Mouse (Mus musculus): Measurements from ENCODE around the gene Fam170b. TPM values are rescaled to one million over a fixed set of nuclear protein-coding genes. Genes with fewer than 3 reads are reported as not detected.
A peak's percentile ranks its signal among the peaks of the same experiment; 100 is the strongest.

Gene Fam170b
- total RNA-seq, 1 experiment: 0.13 TPM

GRCm38 (mm10) chr14:32859831-32860569 is 26.2 kb downstream of the Fam170b start:
- no peaks in the 10 kb centered on the region for H3K36me3 ChIP-seq (ENCODE audit: control insufficient read depth, insufficient read depth, low read length, poor library complexity, severe bottlenecking)
- no peak overlapping the region for H3K27ac ChIP-seq (ENCODE audit: insufficient read depth, low read depth, low read length, poor library complexity, severe bottlenecking)
- no peak for TF ChIP-seq ZNF384 (IDR thresholded peaks at IDR 0.05; ENCODE audit: low read depth, low read length)
- TF ChIP-seq MAFK (IDR thresholded peaks at IDR 0.05; ENCODE audit: insufficient read depth, low read depth, low read length): peak; percentile 99
- no peak overlapping the region for H3K4me3 ChIP-seq (ENCODE audit: insufficient read depth in 1 of 2, low read depth in 1 of 2, low read length in 2 of 2, poor library complexity in 1 of 2, severe bottlenecking in 1 of 2)
- no peak for DNase-seq (ENCODE audit: low read depth, low spot score)
- H3K9ac ChIP-seq (ENCODE audit: insufficient read depth, low read depth, low read length, poor library complexity, severe bottlenecking): no peak overlapping the region
- H3K4me1 ChIP-seq (ENCODE audit: control insufficient read depth in 2 of 2, insufficient read depth in 2 of 2, low read length in 2 of 2, poor library complexity in 1 of 2): peaks cover 2 to 3% of the 10 kb centered on the region in 2 experiments; a peak in 1 of 4 replicates
- H3K9me3 ChIP-seq (ENCODE audit: control insufficient read depth, insufficient read depth, low read depth, low read length): no peaks in the 10 kb centered on the region
- in situ Hi-C loops (cut with MboI; ENCODE audit: low sequenced_read_pairs in 2 of 2, unreplicated experiment in 2 of 2): no loop called here

- no peak overlapping the region for H3K27ac ChIP-seq (ENCODE audit: insufficient read depth, low read depth, low read length, poor library complexity, severe bottlenecking)
- DNase-seq (ENCODE audit: low read depth, low spot score): no peak
- H3K4me3 ChIP-seq (ENCODE audit: insufficient read depth in 1 of 2, low read depth in 1 of 2, low read length in 2 of 2, poor library complexity in 1 of 2, severe bottlenecking in 1 of 2): no peak overlapping the region
- TF ChIP-seq ZNF384 (IDR thresholded peaks at IDR 0.05; ENCODE audit: low read depth, low read length) (no peak), MAFK (IDR thresholded peaks at IDR 0.05; ENCODE audit: insufficient read depth, low read depth, low read length) (no peak), CHD2 (IDR thresholded peaks at IDR 0.05; ENCODE audit: low read depth, low read length) (no peak), ZC3H11A (IDR thresholded peaks at IDR 0.05; ENCODE audit: borderline replicate concordance, low read depth, low read length) (no peak), HCFC1 (IDR thresholded peaks at IDR 0.05; ENCODE audit: borderline replicate concordance, insufficient read depth, low read length) (no peak)
- no peaks in the 10 kb centered on the region for H3K9me3 ChIP-seq (ENCODE audit: control insufficient read depth, insufficient read depth, low read depth, low read length)
- H3K4me1 ChIP-seq (ENCODE audit: control insufficient read depth in 2 of 2, insufficient read depth in 2 of 2, low read length in 2 of 2, poor library complexity in 1 of 2): peaks cover 2 to 3% of the 10 kb centered on the region in 2 experiments; a peak in 1 of 4 replicates
- H3K36me3 ChIP-seq (ENCODE audit: control insufficient read depth, insufficient read depth, low read length, poor library complexity, severe bottlenecking): no peaks in the 10 kb centered on the region
- in situ Hi-C loops (cut with MboI; ENCODE audit: low sequenced_read_pairs in 2 of 2, unreplicated experiment in 2 of 2): no loop called here
- no peak overlapping the region for H3K9ac ChIP-seq (ENCODE audit: insufficient read depth, low read depth, low read length, poor library complexity, severe bottlenecking)
These were observed 27.4 kb downstream of the Fam170b start for GRCm38 (mm10) chr14:32861149-32861581.

- no peak overlapping the region for H3K4me3 ChIP-seq (ENCODE audit: insufficient read depth in 1 of 2, low read depth in 1 of 2, low read length in 2 of 2, poor library complexity in 1 of 2, severe bottlenecking in 1 of 2)
- H3K36me3 ChIP-seq (ENCODE audit: control insufficient read depth, insufficient read depth, low read length, poor library complexity, severe bottlenecking): no peaks in the 10 kb centered on the region
- no peak for TF ChIP-seq HCFC1 (IDR thresholded peaks at IDR 0.05; ENCODE audit: borderline replicate concordance, insufficient read depth, low read length)
- no peak for TF ChIP-seq CHD2 (IDR thresholded peaks at IDR 0.05; ENCODE audit: low read depth, low read length)
- no peak for TF ChIP-seq ZNF384 (IDR thresholded peaks at IDR 0.05; ENCODE audit: low read depth, low read length)
- TF ChIP-seq ZC3H11A (IDR thresholded peaks at IDR 0.05; ENCODE audit: borderline replicate concordance, low read depth, low read length): no peak
- TF ChIP-seq MAFK (IDR thresholded peaks at IDR 0.05; ENCODE audit: insufficient read depth, low read depth, low read length): no peak
- no peak overlapping the region for H3K9ac ChIP-seq (ENCODE audit: insufficient read depth, low read depth, low read length, poor library complexity, severe bottlenecking)
- DNase-seq (ENCODE audit: low read depth, low spot score): no peak
- H3K9me3 ChIP-seq (ENCODE audit: control insufficient read depth, insufficient read depth, low read depth, low read length): no peaks in the 10 kb centered on the region
- in situ Hi-C loops (cut with MboI; ENCODE audit: low sequenced_read_pairs in 2 of 2, unreplicated experiment in 2 of 2): no loop called here
- peaks cover 0 to 3% of the 10 kb centered on the region in 2 experiments; a peak in 1 of 4 replicates for H3K4me1 ChIP-seq (ENCODE audit: control insufficient read depth in 2 of 2, insufficient read depth in 2 of 2, low read length in 2 of 2, poor library complexity in 1 of 2)
- H3K27ac ChIP-seq (ENCODE audit: insufficient read depth, low read depth, low read length, poor library complexity, severe bottlenecking): no peak overlapping the region
These were observed 27.9 kb downstream of the Fam170b start for GRCm38 (mm10) chr14:32861656-32862055.

- Histone ChIP-seq H3K36me3 (ENCODE audit: control insufficient read depth, insufficient read depth, low read length, poor library complexity, severe bottlenecking) (no peaks in the 10 kb centered on the region), H3K27ac (ENCODE audit: insufficient read depth, low read depth, low read length, poor library complexity, severe bottlenecking) (no peak overlapping the region), H3K4me1 (ENCODE audit: control insufficient read depth in 2 of 2, insufficient read depth in 2 of 2, low read length in 2 of 2, poor library complexity in 1 of 2) (no peaks in the 10 kb centered on the region), H3K9ac (ENCODE audit: insufficient read depth, low read depth, low read length, poor library complexity, severe bottlenecking) (no peak overlapping the region), H3K4me3 (ENCODE audit: insufficient read depth in 1 of 2, low read depth in 1 of 2, low read length in 2 of 2, poor library complexity in 1 of 2, severe bottlenecking in 1 of 2) (no peak overlapping the region), H3K9me3 (ENCODE audit: control insufficient read depth, insufficient read depth, low read depth, low read length) (no peaks in the 10 kb centered on the region)
- no peak for TF ChIP-seq HCFC1 (IDR thresholded peaks at IDR 0.05; ENCODE audit: borderline replicate concordance, insufficient read depth, low read length)
- TF ChIP-seq CHD2 (IDR thresholded peaks at IDR 0.05; ENCODE audit: low read depth, low read length): no peak
- no peak for TF ChIP-seq ZC3H11A (IDR thresholded peaks at IDR 0.05; ENCODE audit: borderline replicate concordance, low read depth, low read length)
- no peak for TF ChIP-seq MAFK (IDR thresholded peaks at IDR 0.05; ENCODE audit: insufficient read depth, low read depth, low read length)
- in situ Hi-C loops (cut with MboI; ENCODE audit: low sequenced_read_pairs in 2 of 2, unreplicated experiment in 2 of 2): no loop called here
- no peak for DNase-seq (ENCODE audit: low read depth, low spot score)
These were observed 31.6 kb downstream of the Fam170b start for GRCm38 (mm10) chr14:32865331-32865730.

Data from ES-E14 (cell line).